Mouse (Mus musculus) G1E-ER4 (cell line): Measurements from ENCODE around the gene Myof. TPM values are rescaled to one million over a fixed set of nuclear protein-coding genes. Genes with fewer than 3 reads are reported as not detected.

Experiments used
- GATA1 ChIP-seq: IDR thresholded peaks from one replicate; pipeline ENCODE4 v1.8.0; 2012; ENCODE audit warnings: low read length, inconsistent platforms
- polyA plus RNA-seq: library from polyadenylated mRNA; stranded (reverse); fragments of >175 nt; gene quantifications from 2 replicates; pipeline ENCODE4 v1.2.3, GENCODE M21; 2012

Myof gene
- polyA plus RNA-seq, 1 experiment, result not detected

DNA sequence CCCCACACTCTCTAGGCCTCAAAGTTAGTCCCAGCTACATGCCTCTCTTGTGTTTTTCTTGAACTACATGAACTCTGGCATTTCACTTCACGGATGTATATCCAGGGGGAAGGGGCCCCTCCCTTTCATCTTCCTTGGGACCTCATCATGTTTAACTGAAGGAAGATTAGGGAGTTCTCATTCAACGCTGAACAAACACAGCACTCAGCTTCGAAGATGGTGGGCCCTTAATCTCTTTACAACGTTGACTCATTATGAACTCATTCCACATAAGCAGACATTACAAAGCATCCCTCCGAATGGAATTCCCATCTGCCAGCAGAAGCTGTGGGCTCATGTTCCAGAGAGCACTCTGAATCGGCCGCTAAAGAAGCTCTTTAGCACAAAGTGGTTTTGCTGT, 147.3 kb downstream of the Myof start:
- TF ChIP-seq GATA1, result no peak

DNA sequence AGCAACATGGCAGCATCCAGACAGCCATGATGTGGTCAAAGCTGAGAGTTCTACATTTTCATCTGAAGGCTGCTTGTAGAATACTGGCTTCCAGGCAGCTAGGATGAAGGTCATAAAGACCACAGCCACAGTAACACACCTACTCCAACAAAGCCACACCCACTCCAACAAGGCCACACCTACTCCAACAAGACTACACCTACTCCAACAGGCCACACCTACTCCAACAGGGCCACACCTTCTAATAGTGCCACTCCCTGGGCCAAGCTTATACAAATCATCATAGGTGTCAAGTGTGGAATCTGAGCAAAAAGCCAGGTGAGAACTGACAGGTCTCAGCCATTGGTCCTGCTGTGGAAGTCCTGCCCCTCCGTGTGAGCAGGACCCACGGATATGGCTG, 152.4 kb downstream of the Myof start:
- no peak for TF ChIP-seq GATA1

DNA sequence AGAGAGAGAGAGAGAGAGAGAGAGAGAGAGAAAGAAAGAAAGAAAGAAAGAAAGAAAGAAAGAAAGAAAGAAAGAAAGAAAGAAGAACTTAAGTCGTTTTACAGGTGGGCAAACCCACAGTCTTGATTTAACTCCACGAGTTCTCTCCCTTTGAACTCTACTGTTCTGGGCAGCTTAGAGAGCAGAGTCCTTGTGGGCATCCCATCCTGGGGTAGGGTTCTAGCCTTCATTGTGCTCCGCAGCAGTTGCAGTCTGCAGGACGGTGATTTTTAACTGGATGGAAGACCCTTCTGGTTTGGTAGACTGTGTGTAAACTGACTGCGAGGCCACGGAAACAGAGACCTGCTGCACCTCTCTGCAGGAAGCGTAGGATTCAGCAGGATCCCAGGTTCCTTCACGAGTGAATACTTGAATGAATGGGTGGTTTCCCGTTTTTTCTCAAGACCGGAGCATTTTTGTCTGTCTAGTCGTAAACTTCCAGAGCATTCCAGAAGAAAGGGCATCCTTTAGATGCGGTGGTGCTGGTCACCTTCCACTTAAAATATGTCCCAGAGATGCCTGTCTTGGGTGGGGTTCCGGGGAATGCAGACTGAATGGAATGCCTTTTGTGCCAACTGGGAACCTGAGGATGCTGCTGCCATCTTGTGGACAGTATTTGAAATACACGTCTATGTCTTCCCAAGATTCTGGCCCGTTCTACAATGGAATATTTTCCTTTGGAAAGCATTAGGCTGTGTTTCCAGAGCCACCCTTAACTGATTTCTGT, 156.8 kb downstream of the Myof start:
- TF ChIP-seq GATA1, result no peak

DNA sequence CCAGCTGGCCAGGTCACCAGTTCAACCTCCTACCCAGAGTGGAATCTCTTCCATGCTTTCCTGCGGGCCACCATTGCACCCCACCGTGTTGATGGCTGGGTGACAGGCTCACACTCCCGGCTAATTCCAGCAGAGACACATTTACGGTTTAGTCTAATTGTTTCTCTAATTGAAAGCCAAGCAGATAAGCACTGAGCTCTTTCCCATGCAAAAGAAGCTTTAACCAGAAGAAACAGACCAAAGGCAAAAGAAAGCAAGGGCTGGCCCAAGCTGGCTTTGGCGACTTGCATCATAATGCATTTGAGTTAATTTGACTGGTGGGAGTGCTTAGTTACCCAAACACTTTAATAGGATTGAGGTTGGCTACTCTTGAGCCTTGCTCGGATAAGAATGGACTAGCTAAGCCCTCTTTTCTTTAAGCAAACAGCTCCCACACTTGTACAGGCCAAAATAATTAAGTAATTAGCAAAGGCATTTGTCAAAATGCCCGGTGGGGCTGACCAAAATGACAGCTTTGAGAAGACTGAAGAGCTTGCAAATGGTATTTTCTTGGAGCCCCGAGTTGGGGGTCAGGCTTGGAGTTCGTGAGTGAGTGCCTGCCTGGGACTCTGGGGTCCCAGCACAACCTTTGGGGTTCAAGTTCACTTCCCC, 161.8 kb downstream of the Myof start:
- TF ChIP-seq GATA1, result no peak

DNA sequence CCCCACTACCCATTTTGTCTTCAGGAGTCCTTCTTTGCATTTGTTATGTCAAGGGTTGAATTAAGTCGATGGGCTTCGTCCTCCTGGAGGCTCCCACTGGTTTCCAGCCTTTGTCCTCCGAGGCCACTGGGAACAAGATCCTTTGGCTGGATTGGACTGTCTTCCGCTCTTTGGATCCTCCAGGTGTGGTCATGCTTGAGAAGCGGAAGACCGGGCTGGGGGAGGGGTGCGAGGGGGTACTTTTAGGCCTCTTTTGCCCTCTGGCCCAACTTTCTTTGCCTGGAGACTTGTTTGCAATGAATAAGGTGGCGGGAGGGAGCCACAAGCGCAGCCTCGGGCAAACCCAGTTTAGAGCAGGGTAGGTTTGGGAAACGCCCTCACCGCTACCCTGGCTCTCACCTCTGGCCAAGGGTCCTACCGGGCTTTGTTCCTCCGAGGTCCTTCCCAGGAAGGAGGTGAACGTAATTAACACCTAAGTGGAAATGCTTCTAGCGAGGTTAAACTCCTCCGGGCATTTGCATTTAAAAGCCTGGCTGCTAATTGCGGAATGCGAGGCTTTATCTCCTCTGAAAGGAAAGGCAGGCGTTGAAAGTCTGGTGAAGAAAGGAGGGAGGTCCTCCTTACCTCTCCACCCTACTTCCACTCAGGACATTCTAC, 165.7 kb downstream of the Myof start:
- no peak for TF ChIP-seq GATA1

DNA sequence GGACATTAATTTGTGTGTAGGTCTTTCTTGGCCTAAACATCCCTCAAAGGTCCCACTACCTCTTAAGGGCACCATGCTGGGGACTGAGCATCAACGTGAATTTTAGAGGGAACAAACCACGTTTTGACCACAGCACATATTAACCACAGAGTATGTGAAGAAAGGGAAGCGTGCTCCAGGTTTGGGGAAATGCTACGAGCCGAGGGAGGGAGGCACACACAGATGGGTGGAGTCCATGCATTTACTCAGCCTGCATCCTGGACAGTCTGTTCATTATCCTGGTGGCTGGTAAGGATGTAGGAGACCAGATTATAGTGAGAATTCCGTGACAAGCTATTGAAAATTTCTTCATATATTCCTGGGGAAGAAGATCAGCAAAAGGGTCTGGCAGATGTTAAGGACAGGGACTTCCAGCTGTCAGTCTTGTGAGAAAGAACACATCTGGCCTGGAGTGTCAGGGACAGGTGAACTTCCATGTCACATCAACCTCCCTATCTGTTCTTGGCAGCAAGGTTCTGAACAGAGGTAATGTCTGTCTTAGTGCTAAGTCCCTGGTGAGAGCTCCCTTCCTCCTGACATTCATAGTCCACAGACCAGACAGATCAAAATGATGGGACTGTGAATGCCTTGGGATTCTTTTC, 166.7 kb downstream of the Myof start:
- no peak for TF ChIP-seq GATA1

DNA sequence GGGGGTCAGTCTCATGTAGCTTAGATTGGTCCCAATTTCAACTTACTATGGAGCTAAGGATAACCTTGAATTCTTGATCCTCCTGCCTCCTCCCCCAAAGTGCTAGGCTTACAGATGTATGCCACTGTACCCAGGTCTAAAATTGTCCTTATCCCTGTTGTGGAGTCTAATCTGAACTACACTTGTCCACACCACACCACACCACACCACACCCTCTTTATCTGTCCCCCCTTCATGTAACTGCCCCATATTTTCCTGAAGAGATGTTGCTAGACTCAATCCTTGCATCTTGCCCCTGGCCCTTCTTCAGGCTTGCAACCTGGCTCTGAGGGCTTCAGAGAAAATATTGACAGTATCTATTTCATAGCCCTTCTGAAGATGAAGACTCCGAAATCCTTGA, 169.9 kb downstream of the Myof start:
- TF ChIP-seq GATA1, result no peak

DNA sequence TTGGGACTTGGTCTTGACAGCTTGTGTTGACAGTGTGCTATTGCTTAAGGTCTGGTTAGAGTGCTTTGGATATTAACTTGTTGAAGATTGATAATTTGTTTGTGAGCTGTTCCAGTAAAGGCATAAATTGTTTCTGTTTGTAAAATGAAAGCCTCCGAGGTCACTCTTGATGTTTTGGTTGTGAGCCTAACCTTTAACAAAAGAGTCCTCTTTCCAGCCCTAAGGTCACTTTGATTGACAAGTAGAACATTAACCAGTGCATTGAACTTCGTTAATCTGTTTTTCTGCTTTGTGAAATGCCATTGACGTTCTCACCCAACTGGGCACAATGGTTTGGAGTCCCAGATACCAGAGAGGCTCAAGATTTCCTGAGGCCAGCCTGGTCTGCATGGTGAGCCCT, 175.8 kb downstream of the Myof start:
- no peak for TF ChIP-seq GATA1

DNA sequence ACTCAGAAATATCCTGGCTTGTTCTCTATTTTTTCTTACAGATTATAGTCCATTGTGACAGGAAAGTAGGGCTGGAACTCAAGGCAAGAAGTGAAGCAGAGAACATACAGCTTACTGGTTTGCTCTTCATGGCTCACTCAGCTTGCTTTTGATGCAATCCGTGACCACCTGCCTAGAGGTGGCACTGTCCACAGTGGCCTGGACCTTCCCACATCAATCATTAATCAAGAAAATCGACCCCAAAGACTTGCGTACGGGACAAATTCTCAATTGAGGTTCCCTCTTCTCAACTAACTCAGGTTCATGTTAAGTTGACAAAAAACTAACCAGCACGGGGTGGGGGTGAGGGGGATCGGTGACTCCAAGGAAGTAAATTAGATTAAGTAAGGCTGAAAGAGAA, 176.4 kb downstream of the Myof start:
- no peak for TF ChIP-seq GATA1

DNA sequence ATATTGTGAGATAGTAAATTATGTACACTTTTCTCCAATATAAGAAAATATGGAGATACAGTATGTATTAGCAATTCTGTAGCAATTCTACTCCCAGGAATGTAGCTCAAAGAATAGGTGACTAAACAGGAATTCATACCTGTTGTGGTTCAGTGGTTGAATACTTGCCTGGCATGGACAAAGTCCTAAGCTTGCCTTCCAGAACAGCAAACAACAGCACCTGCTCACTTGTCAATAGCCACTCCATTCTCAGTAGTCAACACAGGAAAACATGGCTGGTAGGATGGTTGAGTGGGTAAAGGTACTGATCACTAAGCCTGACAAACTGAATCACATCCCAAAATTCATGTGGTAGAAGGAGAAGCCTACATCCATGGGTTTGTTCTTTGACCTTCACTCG, 182.2 kb downstream of the Myof start:
- no peak for TF ChIP-seq GATA1

DNA sequence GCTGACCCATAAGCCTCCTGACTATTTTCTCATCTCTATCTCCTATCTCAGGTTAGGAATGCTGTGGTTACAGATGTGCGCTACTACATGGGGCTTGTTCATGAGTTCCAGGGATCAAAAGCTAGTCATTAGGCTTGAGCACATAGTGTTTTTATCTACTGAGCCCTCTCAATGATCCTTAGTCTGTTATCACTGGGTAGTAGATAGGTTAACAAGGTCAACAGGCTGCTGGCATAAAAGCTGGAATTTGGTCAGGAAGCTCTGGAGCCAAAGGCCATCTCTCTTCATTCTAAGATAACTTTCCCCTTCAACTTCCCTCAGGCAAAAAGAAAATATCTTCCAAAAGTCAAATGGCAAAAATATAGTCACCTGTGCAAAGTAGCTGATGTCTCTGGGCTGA, 183.1 kb downstream of the Myof start:
- no peak for TF ChIP-seq GATA1

DNA sequence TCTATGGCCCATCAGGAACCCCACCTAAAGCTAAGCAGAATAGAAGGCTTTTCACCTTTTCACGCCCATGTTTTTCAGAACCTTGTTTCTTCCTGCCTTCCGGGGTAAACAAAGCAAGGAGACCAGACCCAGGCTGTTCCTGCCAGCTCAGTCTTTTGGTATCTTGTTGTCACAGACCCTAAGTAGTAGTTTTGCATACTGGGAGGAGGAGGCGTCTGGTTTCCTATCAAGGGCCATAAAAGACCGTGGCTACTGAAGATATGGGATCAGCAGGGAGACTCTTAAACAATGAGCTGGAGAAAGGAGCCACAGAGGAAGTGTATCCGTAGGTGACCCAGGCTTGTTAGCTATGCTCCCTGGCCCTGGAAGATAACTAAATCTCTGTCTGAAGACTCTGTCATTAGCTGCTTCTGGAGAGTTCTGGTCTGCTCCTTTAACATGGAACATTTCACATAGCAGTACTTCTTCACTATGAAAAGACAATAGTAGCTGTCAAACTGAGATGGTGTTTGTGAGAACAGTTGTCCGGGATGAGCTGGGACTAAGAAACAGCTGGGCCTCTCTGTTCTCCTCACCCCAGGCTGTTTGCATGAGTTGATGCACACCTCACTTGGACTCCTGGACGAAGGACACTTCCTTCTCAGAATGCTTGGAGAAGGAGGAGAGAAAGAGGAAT, 184.8 kb downstream of the Myof start:
- TF ChIP-seq GATA1, result no peak

DNA sequence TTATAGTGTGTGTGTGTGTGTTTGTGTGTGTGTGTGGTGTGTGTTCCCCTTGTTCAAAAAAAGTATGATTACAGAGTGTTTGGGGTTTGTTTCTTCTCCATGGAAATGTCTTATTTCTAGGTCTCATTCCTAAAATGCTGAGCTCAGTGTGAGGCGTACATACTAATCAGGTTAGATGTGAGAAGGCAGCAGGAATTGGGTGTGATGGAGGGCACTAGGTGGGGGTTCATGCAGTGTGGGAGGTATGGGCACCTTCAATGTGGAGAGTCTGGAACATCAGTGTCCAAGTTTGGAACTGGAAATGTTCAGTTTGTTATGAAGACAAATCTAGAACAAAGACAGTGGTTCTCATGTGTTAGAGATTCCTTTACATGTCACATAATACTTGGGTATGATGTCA, 191.3 kb downstream of the Myof start:
- TF ChIP-seq GATA1, result no peak

DNA sequence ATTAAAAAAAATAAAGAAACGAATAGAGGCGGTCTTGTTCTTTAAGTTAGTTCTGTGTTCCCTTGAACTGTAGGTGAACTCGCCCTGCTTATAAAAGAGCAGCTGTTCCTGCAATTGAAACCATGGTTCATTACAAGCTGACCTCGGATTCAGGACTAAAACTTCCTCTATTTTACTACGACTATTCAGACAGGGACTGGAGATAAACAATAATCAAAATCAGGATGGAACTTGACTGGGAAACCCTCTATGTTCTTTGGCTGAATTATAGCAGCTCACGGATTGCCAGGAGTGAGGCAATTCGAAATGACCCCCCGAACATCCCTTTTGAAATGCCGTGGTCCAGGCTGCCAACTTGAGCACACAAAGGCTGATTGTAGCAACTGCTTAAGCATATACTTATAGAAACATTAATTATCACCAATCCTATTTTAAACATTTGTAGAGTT, 191.8 kb downstream of the Myof start:
- no peak for TF ChIP-seq GATA1

Other genes with a start within 250 kb of the Myof start
- 2.2 and 2.4 TPM in 2 replicates for gene Cep55, start 11.4 kb upstream of the Myof start, polyA plus RNA-seq
- gene Ffar4, start 53.5 kb upstream of the Myof start, polyA plus RNA-seq, result not detected in 2 replicates
- gene Rbp4, start 81.7 kb upstream of the Myof start, polyA plus RNA-seq, result not detected in 2 replicates
- gene Pde6c, start 89.2 kb upstream of the Myof start, polyA plus RNA-seq, result not detected in 2 replicates
- gene Fra10ac1, start 180.6 kb upstream of the Myof start, polyA plus RNA-seq, result 11.4 and 17.8 TPM in 2 replicates
- not detected in 2 replicates for gene Lgi1, start 221.0 kb upstream of the Myof start, polyA plus RNA-seq